Mouse (Mus musculus) ES-E14 (cell line): Measurements from ENCODE around the gene Raver1.

Experiments
- HCFC1 ChIP-seq: IDR thresholded peaks from 2 replicates; pipeline ENCODE4 v1.6.1; 2012; ENCODE audit warnings: low read length, inconsistent platforms, borderline replicate concordance; ENCODE audit not compliant: insufficient read depth
- ZC3H11A ChIP-seq: IDR thresholded peaks from 2 replicates; pipeline ENCODE4 v1.6.1; 2012; ENCODE audit warnings: low read depth, mild to moderate bottlenecking, inconsistent platforms, low read length, borderline replicate concordance
- ZNF384 ChIP-seq: IDR thresholded peaks from 2 replicates; pipeline ENCODE4 v1.6.1; 2012; ENCODE audit warnings: low read depth, low read length, inconsistent platforms

GRCm38 (mm10) chr9:21026849-21027248 lies 65.0 kb downstream of the Raver1 start:
- TF ChIP-seq HCFC1: no peak
- TF ChIP-seq ZC3H11A: no peak
- no peak for TF ChIP-seq ZNF384
